10 mouse cellular contexts compared by ENCODE assay signal in the genomic region with DNA sequence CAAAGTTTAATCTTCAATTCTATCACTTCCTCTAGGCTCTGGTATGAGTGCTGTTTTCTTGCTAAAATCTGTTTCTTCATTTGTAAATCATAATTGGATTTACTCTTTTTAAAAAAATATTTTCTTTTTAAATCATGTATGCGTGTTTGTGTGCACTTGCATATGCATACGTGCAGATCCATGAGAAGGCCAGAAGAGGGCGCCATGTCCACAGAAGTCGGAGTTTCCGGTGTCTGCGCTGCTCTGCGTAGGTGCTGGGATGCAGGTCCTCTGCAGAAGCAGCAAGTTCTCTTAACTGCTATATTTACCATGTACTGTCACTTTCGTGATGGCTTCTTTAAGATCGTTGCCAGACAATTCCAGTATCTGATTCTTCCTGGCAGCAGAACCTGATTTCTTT.
DNase-seq lines count a peak whose midpoint lies in the region; ATAC-seq and TF ChIP-seq lines count a peak whose summit lies in the region.
"Had no signal": no experiment of that assay in that cellular context is flagged by ENCODE, and none has a peak within 500 bp of the region (broad histone marks: within the 10 kb centered on the region; RNA-seq: fewer than 3 reads in every experiment).

No protein-coding gene starts in this region.

- ATAC-seq in heart, postnatal 0 days (ENCODE audit: insufficient read depth, low read depth), result no peak
- no peak for ATAC-seq in heart, embryonic 11.5 days (replicated peaks; ENCODE audit: insufficient number of reproducible peaks, low FRiP score, low TSS enrichment)
- ATAC-seq in erythroid progenitor cell, adult 5-6 weeks (replicated peaks; ENCODE audit: low FRiP score, poor library complexity, severe bottlenecking), result no peak
- ATAC-seq in monocyte, adult 5-6 weeks (replicated peaks; ENCODE audit: insufficient number of reproducible peaks, low FRiP score, low TSS enrichment, poor library complexity, severe bottlenecking), result no peak
- ATAC-seq in forebrain, embryonic 11.5 days (replicated peaks; ENCODE audit: low FRiP score), result no peak

- H3K4me2 ChIP-seq in heart, postnatal 0 days (ENCODE audit: low read depth, low read length), result no peak overlapping the region
- H3K4me2 ChIP-seq in heart, embryonic 11.5 days, result no peak overlapping the region
- H3K4me2 ChIP-seq in forebrain, embryonic 11.5 days (ENCODE audit: low read depth, low read length, severe bottlenecking), result no peak overlapping the region
- H3K4me2 ChIP-seq: liver, embryonic 15.5 days had no signal

- no peaks in the 10 kb centered on the region for H3K9me3 ChIP-seq in heart, postnatal 0 days (replicated peaks; ENCODE audit: control insufficient read depth, low read length)
- H3K9me3 ChIP-seq in heart, embryonic 11.5 days (replicated peaks; ENCODE audit: control insufficient read depth, low read length), result no peaks in the 10 kb centered on the region
- H3K9me3 ChIP-seq in forebrain, embryonic 11.5 days (ENCODE audit: control insufficient read depth, low read length), result no peaks in the 10 kb centered on the region
- H3K9me3 ChIP-seq: liver, embryonic 15.5 days had no signal

- TF ChIP-seq EP300 in heart, postnatal 0 days (IDR thresholded peaks at IDR 0.05; ENCODE audit: low read depth), result no peak

- DNase-seq in heart, postnatal 0 days (ENCODE audit: low spot score), result no peak
- DNase-seq in thymus, postnatal 0 days (ENCODE audit: low spot score), result peak; percentile 7
- DNase-seq in thymus, postnatal 10 days (ENCODE audit: low spot score in 2 of 2), result no peak
- DNase-seq in kidney, postnatal 25 days, result peak; percentile 27 to 42
- DNase-seq in forebrain, embryonic 11.5 days (ENCODE audit: low spot score), result no peak
- DNase-seq: gastrocnemius, postnatal 25 days had no signal

- H3K4me1 ChIP-seq in heart, postnatal 0 days (ENCODE audit: control insufficient read depth, insufficient read depth), result no peaks in the 10 kb centered on the region
- no peaks in the 10 kb centered on the region for H3K4me1 ChIP-seq in heart, embryonic 11.5 days (ENCODE audit: control insufficient read depth, insufficient read depth, low read length)
- no peaks in the 10 kb centered on the region for H3K4me1 ChIP-seq in forebrain, embryonic 11.5 days (replicated peaks; ENCODE audit: control insufficient read depth, insufficient read depth, low read length)
- H3K4me1 ChIP-seq: liver, embryonic 15.5 days had no signal

- H3K27ac ChIP-seq in heart, postnatal 0 days (ENCODE audit: low read depth), result no peak overlapping the region
- no peak overlapping the region for H3K27ac ChIP-seq in heart, embryonic 11.5 days (ENCODE audit: low read depth, low read length)
- H3K27ac ChIP-seq in forebrain, embryonic 11.5 days (ENCODE audit: low read depth, low read length), result no peak overlapping the region
- H3K27ac ChIP-seq: liver, embryonic 15.5 days had no signal

- H3K36me3 ChIP-seq in heart, postnatal 0 days (replicated peaks; ENCODE audit: control insufficient read depth, insufficient read depth, low read length), result no peaks in the 10 kb centered on the region
- H3K36me3 ChIP-seq in heart, embryonic 11.5 days (ENCODE audit: control insufficient read depth, insufficient read depth, low read length), result no peaks in the 10 kb centered on the region
- no peaks in the 10 kb centered on the region for H3K36me3 ChIP-seq in forebrain, embryonic 11.5 days (ENCODE audit: control insufficient read depth, insufficient read depth, low read length)
- H3K36me3 ChIP-seq: liver, embryonic 15.5 days had no signal

- no peaks in the 10 kb centered on the region for H3K27me3 ChIP-seq in heart, postnatal 0 days (ENCODE audit: control insufficient read depth, insufficient read depth, low read length)
- H3K27me3 ChIP-seq in heart, embryonic 11.5 days (ENCODE audit: control insufficient read depth, insufficient read depth, low read length), result no peaks in the 10 kb centered on the region
- no peaks in the 10 kb centered on the region for H3K27me3 ChIP-seq in forebrain, embryonic 11.5 days (ENCODE audit: control insufficient read depth, insufficient read depth, low read length)
- H3K27me3 ChIP-seq: liver, embryonic 15.5 days had no signal

- H3K4me3 ChIP-seq in heart, postnatal 0 days (ENCODE audit: low read depth, low read length), result no peak overlapping the region
- H3K4me3 ChIP-seq in heart, embryonic 11.5 days (ENCODE audit: low read depth, low read length), result no peak overlapping the region
- H3K4me3 ChIP-seq in forebrain, embryonic 11.5 days (ENCODE audit: low read depth, low read length), result no peak overlapping the region
- H3K4me3 ChIP-seq: liver, embryonic 15.5 days had no signal

- H3K9ac ChIP-seq in heart, postnatal 0 days (replicated peaks; ENCODE audit: low read depth, low read length), result no peak overlapping the region
- no peak overlapping the region for H3K9ac ChIP-seq in heart, embryonic 11.5 days (ENCODE audit: low read depth, low read length)
- H3K9ac ChIP-seq in forebrain, embryonic 11.5 days (ENCODE audit: low read length), result no peak overlapping the region
- H3K9ac ChIP-seq: liver, embryonic 15.5 days had no signal

- TF ChIP-seq CTCF in heart, postnatal 0 days (IDR thresholded peaks at IDR 0.05; ENCODE audit: low read depth), result peak; percentile 54

- 68% methylated on average over 9 of the region's 9 CpGs for WGBS in heart, postnatal 0 days
- 63% methylated on average over 9 of the region's 9 CpGs for WGBS in heart, embryonic 11.5 days (ENCODE audit: insufficient replicate concordance)
- WGBS in forebrain, embryonic 11.5 days, result 83% methylated on average over 9 of the region's 9 CpGs

Comparison
In these comparisons a context has a peak if more than half of its experiments do, and no peak if none do; other contexts are left out.
1. DNase-seq: peak in thymus, postnatal 0 days (single experiment) and kidney, postnatal 25 days (2 of 2); none in heart, postnatal 0 days (single experiment), thymus, postnatal 10 days (0 of 2) and forebrain, embryonic 11.5 days (single experiment).